16 mouse cellular contexts compared by ENCODE assay signal in genomic region chr4:100300171-100300570, GRCm38 (mm10).
"Had no signal": no experiment of that assay in that cellular context is flagged by ENCODE, and none has a peak within 500 bp of the region (broad histone marks: within the 10 kb centered on the region; RNA-seq: fewer than 3 reads in every experiment).

No protein-coding gene starts in this region.

- H3K9ac ChIP-seq: liver, postnatal 0 days; lung, embryonic 15.5 days; midbrain, embryonic 13.5 days; midbrain, embryonic 15.5 days; neural tube, embryonic 12.5 days had no signal

- H3K4me1 ChIP-seq: megakaryocyte, embryonic 14.5 days; midbrain, embryonic 13.5 days; midbrain, embryonic 15.5 days had no signal

- H3K27me3 ChIP-seq: lung, embryonic 15.5 days; megakaryocyte, embryonic 14.5 days; midbrain, embryonic 13.5 days; midbrain, embryonic 15.5 days; neural tube, embryonic 12.5 days had no signal

- H3K4me2 ChIP-seq: lung, embryonic 15.5 days; midbrain, embryonic 11.5 days; midbrain, embryonic 13.5 days; midbrain, embryonic 15.5 days; neural tube, embryonic 12.5 days had no signal

- H3K4me3 ChIP-seq: lung, embryonic 15.5 days; megakaryocyte, embryonic 14.5 days; midbrain, embryonic 13.5 days; midbrain, embryonic 15.5 days; neural tube, embryonic 12.5 days had no signal

- H3K27ac ChIP-seq: lung, embryonic 15.5 days; macrophage; midbrain, embryonic 13.5 days; midbrain, embryonic 15.5 days; neural tube, embryonic 12.5 days had no signal

- DNase-seq: liver, postnatal 0 days; lung, adult 2 months; lung, postnatal 14 days; lung, postnatal 36 days; right cerebral cortex, postnatal 14 days; thymus, adult 2 months; thymus, postnatal 25 days; thymus, postnatal 4 days had no signal

- H3K9me3 ChIP-seq: lung, embryonic 15.5 days; midbrain, embryonic 13.5 days; midbrain, embryonic 15.5 days; neural tube, embryonic 12.5 days had no signal

- H3K36me3 ChIP-seq: lung, embryonic 15.5 days; midbrain, embryonic 13.5 days; midbrain, embryonic 15.5 days; neural tube, embryonic 12.5 days had no signal

- ATAC-seq: liver, postnatal 0 days; lung, postnatal 0 days; midbrain, embryonic 13.5 days; midbrain, embryonic 15.5 days had no signal
